10 mouse cellular contexts compared by ENCODE assay signal in genomic region chr9:114554355-114554979, GRCm38 (mm10). TPM values are rescaled to one million over a fixed set of nuclear protein-coding genes. Genes with fewer than 3 reads are reported as not detected.
DNase-seq lines count a peak whose midpoint lies in the region; ATAC-seq and TF ChIP-seq lines count a peak whose summit lies in the region.
"Had no signal": no experiment of that assay in that cellular context is flagged by ENCODE, and none has a peak within 500 bp of the region (broad histone marks: within the 10 kb centered on the region; RNA-seq: fewer than 3 reads in every experiment).

No protein-coding gene starts in this region.

- H3K36me3 ChIP-seq in kidney, postnatal 0 days (ENCODE audit: insufficient read depth, low read length), result no peaks in the 10 kb centered on the region
- H3K36me3 ChIP-seq in embryonic facial prominence, embryonic 15.5 days, result no peaks in the 10 kb centered on the region
- no peaks in the 10 kb centered on the region for H3K36me3 ChIP-seq in midbrain, embryonic 13.5 days

- 60% methylated on average over 5 of the region's 5 CpGs for whole genome bisulfite sequencing in kidney, postnatal 0 days
- 59% methylated on average over 5 of the region's 5 CpGs for WGBS in embryonic facial prominence, embryonic 15.5 days
- WGBS in midbrain, embryonic 13.5 days, result 52% methylated on average over 5 of the region's 5 CpGs

- H3K4me3 ChIP-seq in kidney, postnatal 0 days (replicated peaks; ENCODE audit: low read depth, low read length), result no peak overlapping the region
- H3K4me3 ChIP-seq in embryonic facial prominence, embryonic 15.5 days (replicated peaks), result no peak overlapping the region
- H3K4me3 ChIP-seq in midbrain, embryonic 13.5 days (replicated peaks), result no peak overlapping the region

- TF ChIP-seq CTCF in kidney, postnatal 0 days (IDR thresholded peaks at IDR 0.05; ENCODE audit: low read depth), result no peak

- H3K27me3 ChIP-seq in kidney, postnatal 0 days (ENCODE audit: insufficient read depth, low read length), result 0 out of 2 replicates have a peak, but pooled peaks cover 3% of the 10 kb centered on the region
- H3K27me3 ChIP-seq in embryonic facial prominence, embryonic 15.5 days, result peaks cover 12% of the 10 kb centered on the region; the same call in 1 of the 2 replicates
- H3K27me3 ChIP-seq in midbrain, embryonic 13.5 days, result peaks cover 17% of the 10 kb centered on the region

- H3K4me1 ChIP-seq in kidney, postnatal 0 days (replicated peaks; ENCODE audit: insufficient read depth, low read length), result peaks cover 4% of the 10 kb centered on the region; the same call in 1 of the 2 replicates
- 0 out of 2 replicates have a peak, but pooled peaks cover 7% of the 10 kb centered on the region for H3K4me1 ChIP-seq in embryonic facial prominence, embryonic 15.5 days
- peaks cover 14% of the 10 kb centered on the region for H3K4me1 ChIP-seq in midbrain, embryonic 13.5 days (replicated peaks)

- DNase-seq in kidney, postnatal 0 days (ENCODE audit: low spot score), result no peak
- no peak for DNase-seq in kidney, adult 18-20 months
- peak; percentile 61 for DNase-seq in kidney, postnatal 14 days
- no peak for DNase-seq in layer of hippocampus, postnatal 36 days
- DNase-seq in frontal cortex, postnatal 36 days (ENCODE audit: low spot score in 2 of 2), result no peak
- DNase-seq in cerebellum, postnatal 36 days, result no peak
- DNase-seq: right cerebral cortex, postnatal 25 days had no signal

- H3K9ac ChIP-seq in kidney, postnatal 0 days (ENCODE audit: low read depth, low read length), result no peak overlapping the region
- no peak overlapping the region for H3K9ac ChIP-seq in embryonic facial prominence, embryonic 15.5 days
- H3K9ac ChIP-seq in midbrain, embryonic 13.5 days (replicated peaks), result no peak overlapping the region

- H3K27ac ChIP-seq in kidney, postnatal 0 days, result no peak overlapping the region
- H3K27ac ChIP-seq in embryonic facial prominence, embryonic 15.5 days (replicated peaks), result no peak overlapping the region
- H3K27ac ChIP-seq in midbrain, embryonic 13.5 days, result no peak overlapping the region

- H3K9me3 ChIP-seq in kidney, postnatal 0 days (replicated peaks; ENCODE audit: low read length), result no peaks in the 10 kb centered on the region
- H3K9me3 ChIP-seq in embryonic facial prominence, embryonic 15.5 days (replicated peaks), result no peaks in the 10 kb centered on the region
- H3K9me3 ChIP-seq in midbrain, embryonic 13.5 days, result no peaks in the 10 kb centered on the region

- no peak overlapping the region for H3K4me2 ChIP-seq in kidney, postnatal 0 days (ENCODE audit: low read length)
- H3K4me2 ChIP-seq in embryonic facial prominence, embryonic 15.5 days (replicated peaks), result no peak overlapping the region
- no peak overlapping the region for H3K4me2 ChIP-seq in midbrain, embryonic 13.5 days (replicated peaks)

- 0 out of 2 replicates have a peak, but pooled peaks have one; percentile 44 for ATAC-seq in kidney, postnatal 0 days (replicated peaks; ENCODE audit: low FRiP score, low read depth)
- ATAC-seq in embryonic facial prominence, embryonic 15.5 days (ENCODE audit: insufficient number of reproducible peaks, low FRiP score, low TSS enrichment, low read depth), result peak; percentile 61
- ATAC-seq in midbrain, embryonic 13.5 days, result peak; percentile 67

RNA-seq across cellular contexts. Expression of gene Trim71, which starts 9.7 kb away (rescaled TPM):
- 0.43 and 0.46 TPM in 2 replicates for polyA plus RNA-seq in kidney, postnatal 0 days (2015; fragmentation: Nextera tagmentation; extraction: Ambion mirVana)
- 0.23 and 0.24 TPM in 2 replicates for polyA plus RNA-seq in embryonic facial prominence, embryonic 15.5 days (2015; fragmentation: Nextera tagmentation; extraction: Ambion mirVana)
- 0.30 and 0.32 TPM in 2 replicates for polyA plus RNA-seq in midbrain, embryonic 13.5 days (2015; fragmentation: Nextera tagmentation; extraction: Ambion mirVana)
- 1 to 10 TPM; 1.1 to 1.5 TPM for total RNA-seq in layer of hippocampus, postnatal 36 days (2021)

RNA-seq across cellular contexts. Expression of gene C130032M10Rik, which starts 39.0 kb away (rescaled TPM):
- polyA plus RNA-seq in kidney, postnatal 0 days (2015; fragmentation: Nextera tagmentation; extraction: Ambion mirVana), result 0.16 TPM in 1 of 2 replicates, not detected in the other
- polyA plus RNA-seq in embryonic facial prominence, embryonic 15.5 days (2015; fragmentation: Nextera tagmentation; extraction: Ambion mirVana), result 3.0 and 3.9 TPM in 2 replicates
- not detected in 2 replicates for polyA plus RNA-seq in midbrain, embryonic 13.5 days (2015; fragmentation: Nextera tagmentation; extraction: Ambion mirVana)
- not detected for total RNA-seq in layer of hippocampus, postnatal 36 days (2021)
- total RNA-seq: left cerebral cortex, postnatal 10 days had no signal

RNA-seq across cellular contexts. Expression of gene Ccr4, which starts 49.8 kb away (rescaled TPM):
- polyA plus RNA-seq in kidney, postnatal 0 days (2015; fragmentation: Nextera tagmentation; extraction: Ambion mirVana), result 0.19 and 0.84 TPM in 2 replicates
- 5.3 and 7.3 TPM in 2 replicates for polyA plus RNA-seq in embryonic facial prominence, embryonic 15.5 days (2015; fragmentation: Nextera tagmentation; extraction: Ambion mirVana)
- polyA plus RNA-seq in midbrain, embryonic 13.5 days (2015; fragmentation: Nextera tagmentation; extraction: Ambion mirVana), result not detected in 2 replicates
- total RNA-seq in layer of hippocampus, postnatal 36 days (2021), result not detected
- total RNA-seq: left cerebral cortex, postnatal 10 days had no signal
